Mouse (Mus musculus) small intestine, adult 2 months (tissue): ENCODE results near the gene Klk5. TPM values are rescaled to one million over a fixed set of nuclear protein-coding genes. Genes with fewer than 3 reads are reported as not detected.
A peak's percentile ranks its signal among the peaks of the same experiment; 100 is the strongest.

Source experiments
- H3K27ac ChIP-seq: fragments of 200-500 bp; 2 replicates; pipeline ENCODE4 v1.5.1; 2012; ENCODE audit warnings: low read depth, low read length, control low read depth, inconsistent platforms; ENCODE audit not compliant: insufficient read depth
- H3K27me3 ChIP-seq: fragments of 200-500 bp; 2 replicates; pipeline ENCODE4 v1.6.1; 2012; ENCODE audit warnings: mild to moderate bottlenecking, moderate library complexity, low read length, inconsistent platforms; ENCODE audit not compliant: control insufficient read depth, insufficient read depth
- H3K36me3 ChIP-seq: fragments of 200-500 bp; 2 replicates; pipeline ENCODE4 v1.6.1; 2012; ENCODE audit warnings: mild to moderate bottlenecking, low read length, control low read depth, inconsistent platforms; ENCODE audit not compliant: control insufficient read depth, insufficient read depth
- H3K4me1 ChIP-seq: fragments of 200-500 bp; 2 replicates; pipeline ENCODE4 v1.6.1; 2012; ENCODE audit warnings: low read length, inconsistent platforms, mixed read lengths; ENCODE audit not compliant: control insufficient read depth, insufficient read depth, insufficient read length
- H3K4me3 ChIP-seq: fragments of 200-500 bp; 2 replicates; pipeline ENCODE4 v1.5.1; 2012; ENCODE audit warnings: low read depth, mild to moderate bottlenecking, control low read depth, inconsistent platforms, low read length, moderate library complexity
- CTCF ChIP-seq: fragments of 200-500 bp; IDR thresholded peaks from 2 replicates; pipeline ENCODE4 v1.5.1; 2012; ENCODE audit warnings: low read depth, mild to moderate bottlenecking, control low read depth, inconsistent platforms, low read length, moderate library complexity, mixed read lengths; ENCODE audit not compliant: insufficient replicate concordance, insufficient read length; ENCODE audit errors: extremely low read depth
- POLR2A ChIP-seq: fragments of 200-500 bp; IDR thresholded peaks from 2 replicates; pipeline ENCODE4 v1.6.1; 2012; ENCODE audit warnings: low read depth, mild to moderate bottlenecking, control low read depth, inconsistent platforms, low read length, moderate library complexity
- WGBS: fragments of 180-500 bp; shearing (Covaris S2); methylation state at CpG from one replicate; pipeline ENCODE4 v1.1.7; 2018; 5-methylcytosine and 5-hydroxymethylcytosine counted together
- polyA plus RNA-seq: library from polyadenylated mRNA; depleted of rRNA; stranded (reverse); fragments of >200 nt; gene quantifications from 2 replicates; pipeline ENCODE4 v1.2.3, GENCODE M21; 2012

Klk5 gene
- polyA plus RNA-seq, 1 experiment: not detected

DNA sequence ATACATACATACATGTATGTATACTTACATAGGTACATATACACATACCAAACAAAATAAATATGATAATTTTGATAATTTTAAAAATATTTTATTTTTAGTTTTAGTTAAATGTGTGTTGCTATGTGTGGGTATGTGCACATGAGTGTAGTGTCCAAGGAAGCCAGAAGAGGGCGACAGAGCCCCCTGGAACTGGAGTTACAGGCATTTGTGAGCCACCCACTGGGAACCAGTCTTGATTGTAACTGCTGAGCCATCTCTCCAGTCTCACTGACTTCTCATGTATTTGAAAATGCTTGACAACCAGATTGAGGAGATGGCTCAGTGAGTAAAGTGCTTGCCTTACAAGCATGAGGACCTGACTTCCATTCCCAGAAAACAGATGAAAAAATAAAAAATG, 36.5 kb downstream of the Klk5 start:
- 26% methylated on average over 1 of the region's 1 CpGs for WGBS
- no peaks in the 10 kb centered on the region for H3K36me3 ChIP-seq

GRCm38 (mm10) chr7:43880912-43881311, 39.1 kb downstream of the Klk5 start, which contains the start of gene Klk4:
TSS of gene Klk4 (plus strand) at chr7:43881160.
- H3K4me1 ChIP-seq: no peaks in the 10 kb centered on the region
- H3K27me3 ChIP-seq: no peaks in the 10 kb centered on the region
- TF ChIP-seq CTCF (no peak), POLR2A (no peak)
- H3K4me3 ChIP-seq: no peak within 1 kb of the TSS
- H3K27ac ChIP-seq: no peak within 1 kb of the TSS
- H3K36me3 ChIP-seq: no peaks in the 10 kb centered on the region
- 17% methylated on average over 3 of the region's 3 CpGs for WGBS

More for the DNA sequence above, 36.5 kb downstream of the Klk5 start:
- Histone ChIP-seq H3K27me3 (no peaks in the 10 kb centered on the region), H3K4me3 (no peak overlapping the region), H3K27ac (no peak overlapping the region), H3K4me1 (no peaks in the 10 kb centered on the region)
- no peak for TF ChIP-seq CTCF
- TF ChIP-seq POLR2A: no peak

DNA sequence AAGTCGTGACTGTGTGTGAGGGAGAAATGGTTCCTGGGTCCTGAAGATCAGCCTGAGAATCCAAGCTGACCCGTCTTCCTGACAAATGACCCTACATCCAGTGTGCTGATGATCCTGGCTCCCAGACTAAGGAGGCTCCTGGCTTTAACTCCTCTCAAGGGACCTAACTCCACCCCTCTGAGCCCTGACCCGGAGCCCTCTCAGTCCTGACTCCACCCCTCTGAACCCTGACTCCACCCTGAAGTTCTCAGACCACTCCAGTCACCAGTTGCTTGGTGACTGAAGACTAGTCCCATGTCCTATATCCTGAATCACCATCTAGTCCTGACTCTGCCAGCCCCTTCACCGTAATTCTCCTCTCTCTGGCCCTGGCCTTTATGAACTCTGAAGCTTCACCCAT, 40.6 kb downstream of the Klk5 start:
- TF ChIP-seq POLR2A: no peak
- TF ChIP-seq CTCF: no peak
- no peak overlapping the region for H3K27ac ChIP-seq
- WGBS: 24% methylated on average over 4 of the region's 4 CpGs

DNA sequence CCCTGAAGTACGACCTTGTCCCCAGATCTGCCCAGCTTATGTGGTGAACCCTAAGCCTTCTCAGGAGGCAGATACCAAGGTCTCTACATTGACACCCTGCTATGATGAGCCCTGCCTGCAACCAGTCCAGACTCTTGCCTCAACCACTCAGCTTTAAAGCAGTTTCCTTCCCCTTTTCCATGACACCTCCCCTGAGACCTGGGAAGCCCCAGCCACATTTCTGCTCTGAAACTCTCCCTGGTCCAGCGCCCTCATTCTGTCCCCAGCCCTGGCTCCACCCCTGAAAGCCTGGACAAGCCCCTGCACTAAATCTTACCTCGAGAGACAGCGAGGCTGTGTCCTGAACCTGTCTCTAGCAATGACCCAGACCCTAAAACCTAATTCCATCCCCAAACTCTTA, 41.0 kb downstream of the Klk5 start:
- Histone ChIP-seq H3K27ac (no peak overlapping the region), H3K4me3 (no peak overlapping the region), H3K4me1 (no peaks in the 10 kb centered on the region), H3K36me3 (no peaks in the 10 kb centered on the region), H3K27me3 (no peaks in the 10 kb centered on the region)
- TF ChIP-seq POLR2A: no peak
- TF ChIP-seq CTCF: no peak
- 19% methylated on average over 4 of the region's 4 CpGs for WGBS

More for the DNA sequence above, 40.6 kb downstream of the Klk5 start:
- no peaks in the 10 kb centered on the region for H3K27me3 ChIP-seq
- no peaks in the 10 kb centered on the region for H3K36me3 ChIP-seq
- no peak overlapping the region for H3K4me3 ChIP-seq
- no peaks in the 10 kb centered on the region for H3K4me1 ChIP-seq

DNA sequence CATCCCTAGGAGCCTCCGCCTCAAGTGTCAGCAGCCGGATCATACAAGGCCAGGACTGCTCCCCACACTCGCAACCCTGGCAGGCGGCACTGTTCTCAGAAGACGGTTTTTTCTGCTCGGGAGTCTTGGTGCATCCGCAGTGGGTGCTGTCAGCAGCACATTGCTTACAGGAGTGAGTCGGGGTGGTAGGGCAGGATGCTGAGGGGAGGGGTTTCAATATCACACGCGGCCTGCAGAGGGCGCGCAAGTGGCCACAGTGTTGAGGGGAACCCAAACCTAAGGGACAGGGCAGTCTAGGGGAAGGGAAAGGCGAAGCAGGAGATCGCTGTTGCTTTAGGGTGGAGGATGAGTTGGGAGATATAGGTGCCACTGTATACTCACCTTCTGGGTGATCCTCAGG, 41.8 kb downstream of the Klk5 start:
- TF ChIP-seq CTCF (peak; percentile 53; the same call in 1 of the 2 replicates), POLR2A (no peak)
- Histone ChIP-seq H3K27me3 (no peaks in the 10 kb centered on the region), H3K36me3 (no peaks in the 10 kb centered on the region), H3K4me1 (no peaks in the 10 kb centered on the region), H3K4me3 (no peak overlapping the region), H3K27ac (no peak overlapping the region)
- WGBS: 14% methylated on average over 14 of the region's 14 CpGs

- Histone ChIP-seq H3K36me3 (no peaks in the 10 kb centered on the region), H3K27ac (no peak overlapping the region), H3K4me3 (no peak overlapping the region), H3K27me3 (no peaks in the 10 kb centered on the region), H3K4me1 (no peaks in the 10 kb centered on the region)
- TF ChIP-seq POLR2A: no peak
- no peak for TF ChIP-seq CTCF
- WGBS: 27% methylated on average over 5 of the region's 5 CpGs
Measured at GRCm38 (mm10) chr7:43891365-43891764, 49.6 kb downstream of the Klk5 start.

DNA sequence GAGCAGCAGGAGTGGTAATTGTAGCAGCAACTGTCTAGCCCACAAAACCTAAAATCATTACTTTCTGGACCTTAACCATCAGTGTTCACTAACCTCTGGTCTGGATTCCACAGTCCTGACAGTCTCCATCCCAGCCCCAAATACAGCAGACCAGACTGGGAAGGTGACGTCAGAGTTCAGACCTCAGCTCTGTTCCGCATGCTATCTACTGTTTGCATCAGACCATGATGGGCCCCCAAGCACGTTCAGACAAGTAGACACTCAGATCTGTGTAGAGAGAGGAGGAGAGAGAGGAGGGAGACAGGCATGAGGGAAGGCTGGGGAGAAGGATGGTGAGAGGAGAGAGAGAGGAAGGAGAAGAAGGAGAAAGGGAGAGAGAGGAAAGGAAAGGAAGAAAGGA, 50.0 kb downstream of the Klk5 start:
- H3K4me1 ChIP-seq: no peaks in the 10 kb centered on the region
- 35% methylated on average over 3 of the region's 3 CpGs for WGBS
- no peak for TF ChIP-seq POLR2A
- no peak for TF ChIP-seq CTCF
- H3K27me3 ChIP-seq: no peaks in the 10 kb centered on the region
- no peaks in the 10 kb centered on the region for H3K36me3 ChIP-seq
- H3K4me3 ChIP-seq: no peak overlapping the region
- H3K27ac ChIP-seq: no peak overlapping the region
